Mouse (Mus musculus) T-cell, adult 2 months (primary cell): ENCODE measurements at regions not wholly inside any gene's neighbourhood (a gene's known extent, or its start where the extent isn't known, plus 50 kb on each side); places are given as distances from the start of the nearest gene placed in this dataset.
"Not testable (repeated sequence)": the region's sequence is repeated elsewhere in the genome, so short reads cannot be mapped to it uniquely, and the experiment has no call there.

Experiments
- DNase-seq: peaks from one replicate; pipeline ENCODE4 v3.0.0; 2022; ENCODE audit warnings: low spot score

GRCm38 (mm10) chr6:67674717-67675116 is 139.1 kb upstream of the Tacstd2 start:
- not testable (repeated sequence) for DNase-seq

DNA sequence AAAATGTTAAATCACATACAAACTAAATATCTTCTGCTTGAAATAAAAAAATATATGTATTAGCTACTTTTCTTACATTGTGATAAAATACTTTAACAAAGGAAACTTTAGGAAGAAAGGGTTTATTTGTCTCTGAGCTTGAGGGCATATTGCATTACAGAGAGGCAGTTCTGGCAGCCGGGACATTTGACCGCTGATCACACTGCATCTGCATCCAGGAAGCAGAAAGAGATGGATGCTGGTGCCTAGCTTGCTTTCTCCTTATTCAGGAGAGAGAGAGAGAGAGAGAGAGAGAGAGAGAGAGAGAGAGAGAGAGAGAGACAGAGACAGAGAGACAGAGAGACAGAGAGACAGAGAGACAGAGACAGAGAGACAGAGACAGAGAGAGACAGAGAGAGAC is 137.7 kb upstream of the Tacstd2 start:
- not testable (repeated sequence) for DNase-seq

- not testable (repeated sequence) for DNase-seq
Measured at GRCm38 (mm10) chr6:67668073-67668472, 132.5 kb upstream of the Tacstd2 start.

DNA sequence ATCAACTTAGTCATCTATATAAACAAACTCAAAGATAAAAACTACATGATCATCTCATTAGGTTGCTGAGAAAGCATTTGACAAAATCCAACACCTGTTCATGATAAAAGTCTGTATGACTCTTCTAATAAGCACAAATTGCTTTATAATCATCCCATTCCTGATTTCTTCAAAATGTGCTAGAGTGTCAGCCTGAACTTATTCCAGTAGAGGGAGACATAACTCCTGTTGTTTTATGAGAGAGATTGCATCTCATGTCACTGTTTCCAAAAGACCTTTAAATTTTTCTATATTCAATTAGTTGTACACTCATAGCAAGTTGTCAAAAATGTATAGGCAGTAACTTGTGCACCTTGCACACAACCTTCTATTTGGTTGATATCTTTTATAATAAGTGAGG is 96.0 kb upstream of the Tacstd2 start:
- no peak for DNase-seq

DNA sequence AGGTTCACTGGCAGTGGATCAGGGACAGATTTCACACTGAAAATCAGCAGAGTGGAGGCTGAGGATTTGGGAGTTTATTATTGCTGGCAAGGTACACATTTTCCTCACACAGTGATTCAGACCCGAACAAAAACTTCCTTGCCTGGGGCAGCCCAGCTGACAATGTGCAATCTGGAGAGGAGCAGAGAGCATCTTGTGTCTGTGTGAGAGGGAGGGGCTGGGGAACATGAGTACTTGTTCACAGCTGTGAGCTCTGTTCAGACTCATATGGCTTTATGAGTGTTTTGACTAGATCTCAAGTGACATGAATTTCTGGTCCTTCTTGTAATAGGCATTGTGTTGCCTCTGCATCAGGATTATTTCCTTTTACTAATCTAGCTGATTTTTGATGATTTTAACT is 74.8 kb upstream of the Tacstd2 start:
- no peak for DNase-seq

DNA sequence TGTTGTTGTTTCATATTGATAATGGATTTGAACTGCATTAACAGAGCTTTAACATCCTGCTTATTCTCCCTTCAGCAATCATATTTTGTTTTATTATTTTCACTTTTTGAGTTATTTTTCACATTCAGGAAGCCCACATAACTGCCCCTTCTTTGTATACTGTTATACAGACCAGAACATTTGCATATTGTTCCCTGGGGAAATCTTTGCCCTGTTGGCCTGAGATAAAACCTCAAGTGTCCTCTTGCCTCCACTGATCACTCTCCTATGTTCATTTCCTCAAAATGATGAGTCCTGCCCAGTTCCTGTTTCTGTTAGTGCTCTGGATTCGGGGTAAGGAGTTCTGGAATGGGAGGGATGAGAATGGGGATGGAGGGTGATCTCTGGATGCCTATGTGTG is 73.9 kb upstream of the Tacstd2 start:
- not testable (repeated sequence) for DNase-seq
